Mouse (Mus musculus) T-helper 2 cell (primary cell): ENCODE measurements around the gene B4galnt2.

ENCODE experiments used
- in situ Hi-C: fragments of 300-600 bp; cut with MboI, MseI; formaldehyde crosslinking; loops from one replicate; pipeline ENCODE4 v1.15.1; 2025; ENCODE audit warnings: high pct_unique_total_duplicates

B4galnt2 gene

DNA sequence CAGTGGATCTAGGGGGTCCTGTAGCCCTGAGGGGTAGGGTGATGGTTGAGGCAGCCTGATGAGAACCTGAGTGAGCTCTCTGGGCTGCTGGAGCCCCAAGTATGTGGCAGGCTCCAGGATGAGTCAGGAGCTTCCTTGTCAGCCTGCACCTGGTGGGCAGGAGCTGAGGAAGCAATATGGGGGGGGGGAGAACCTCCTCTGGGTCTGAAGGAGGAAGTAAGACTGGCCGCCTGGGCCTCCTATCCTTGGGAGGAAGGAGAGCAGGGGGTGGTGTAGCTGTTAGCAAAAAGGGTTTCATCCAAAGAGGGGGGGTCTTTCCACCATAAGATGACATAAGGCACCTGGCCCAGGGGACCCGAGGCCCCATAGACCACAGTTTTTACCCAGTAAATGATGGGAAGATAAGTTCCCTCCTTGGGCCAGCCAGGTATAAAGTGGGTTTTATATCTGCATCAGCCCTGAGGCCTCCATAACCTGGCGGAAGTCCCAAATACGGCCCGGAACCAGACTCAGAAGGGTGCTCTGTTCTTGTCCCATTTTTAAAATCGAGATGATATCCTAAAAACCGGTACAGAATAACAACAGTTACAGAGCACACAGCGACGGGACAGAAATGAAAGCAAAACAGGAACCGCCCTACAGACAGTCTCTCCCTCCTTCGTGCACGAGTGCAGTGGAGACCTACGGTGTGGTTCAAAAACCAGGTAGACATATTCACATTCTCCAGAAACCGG is 18.1 kb downstream of the B4galnt2 start:
- in situ Hi-C loops = no loop called here

DNA sequence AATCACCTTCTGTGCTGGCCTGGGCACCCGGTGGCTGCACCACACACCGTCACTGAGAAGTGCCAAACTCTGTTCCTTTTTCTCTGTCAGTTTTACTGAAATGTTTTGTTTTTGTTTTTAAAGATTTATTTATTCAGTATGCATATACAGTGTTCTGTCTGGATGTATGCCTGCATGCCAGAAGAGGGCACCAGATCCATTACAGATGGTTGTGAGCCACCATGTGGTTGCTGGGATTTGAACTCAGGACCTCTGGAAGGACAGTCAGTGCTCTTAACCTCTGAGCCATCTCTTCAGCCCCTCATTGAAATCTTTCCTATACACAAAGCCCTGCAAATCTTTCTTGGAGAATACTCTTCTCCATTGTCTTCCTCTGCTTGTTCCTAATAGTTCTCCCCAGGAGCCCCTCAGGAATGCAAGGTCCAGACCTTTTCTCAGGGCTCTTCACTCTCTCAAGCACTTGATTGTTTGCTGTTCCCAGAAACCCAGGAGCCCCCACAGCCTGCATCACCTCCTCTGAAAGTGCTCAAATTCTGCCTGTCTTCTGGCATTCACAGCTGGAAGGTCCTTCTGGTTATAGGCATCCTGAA is 24.1 kb downstream of the B4galnt2 start:
- in situ Hi-C loops = loop anchor here (5.0 kb wide), 1 partner anchor 63 kb away; no protein-coding TSS in a partner anchor

DNA sequence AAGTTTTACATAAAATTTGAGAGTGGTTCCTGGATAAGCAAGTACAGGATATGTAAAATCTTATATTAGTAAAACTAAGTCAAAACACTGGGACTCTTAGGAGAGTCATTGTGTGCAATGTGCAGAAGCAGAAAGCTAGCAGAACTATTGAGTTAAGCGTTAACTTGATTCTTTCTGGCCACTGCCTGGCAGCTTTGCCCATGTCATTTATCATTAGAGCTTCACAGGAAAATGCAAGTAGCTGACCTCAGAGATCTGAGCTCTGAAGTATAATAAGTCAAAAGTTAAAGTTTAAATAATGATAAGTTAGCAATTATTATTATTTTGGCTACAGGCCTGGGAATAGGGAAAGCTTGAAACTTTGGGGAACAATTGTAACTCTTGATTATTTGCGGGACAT is 34.8 kb downstream of the B4galnt2 start:
- in situ Hi-C loops = loop anchor here (10.0 kb wide), 1 partner anchor 105 kb away; no protein-coding TSS in a partner anchor

DNA sequence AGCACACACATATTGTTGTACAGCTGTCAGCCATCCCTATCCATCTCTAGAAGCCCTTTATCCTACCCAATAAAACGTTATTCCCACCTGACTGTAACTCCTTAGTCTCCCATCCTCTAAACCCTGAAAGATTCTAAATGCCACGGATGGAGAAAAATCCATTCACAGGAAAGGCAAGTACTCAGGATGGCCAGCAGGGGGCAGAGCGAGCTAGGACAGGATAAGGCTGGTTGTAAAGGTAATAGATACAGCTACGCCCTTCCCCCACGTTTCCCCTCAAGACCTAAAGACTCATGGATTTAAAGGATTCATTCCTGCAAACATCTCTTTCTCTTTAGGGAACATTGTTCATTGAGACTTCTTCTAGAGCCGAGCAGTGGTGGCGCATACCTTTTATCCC is 38.4 kb downstream of the B4galnt2 start:
- in situ Hi-C loops = no loop called here

DNA sequence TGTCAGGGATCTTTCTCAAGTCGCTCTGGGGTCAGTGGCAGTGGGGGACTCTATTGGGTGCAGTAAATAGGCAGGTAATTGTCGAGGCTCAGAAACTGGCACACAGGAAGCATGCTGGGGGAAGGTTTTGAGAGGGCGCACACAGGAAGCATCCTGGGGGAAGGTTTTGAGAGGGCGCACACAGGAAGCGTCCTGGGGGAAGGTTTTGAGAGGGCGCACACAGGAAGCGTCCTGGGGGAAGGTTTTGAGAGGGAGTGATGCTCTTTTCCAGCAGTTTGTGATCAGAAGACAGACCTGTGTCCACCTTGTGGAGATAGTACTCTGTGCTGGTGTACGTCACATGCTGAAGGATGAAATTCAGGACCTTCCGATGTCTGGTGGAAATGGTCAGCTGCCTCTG is 38.9 kb downstream of the B4galnt2 start:
- in situ Hi-C loops = no loop called here

DNA sequence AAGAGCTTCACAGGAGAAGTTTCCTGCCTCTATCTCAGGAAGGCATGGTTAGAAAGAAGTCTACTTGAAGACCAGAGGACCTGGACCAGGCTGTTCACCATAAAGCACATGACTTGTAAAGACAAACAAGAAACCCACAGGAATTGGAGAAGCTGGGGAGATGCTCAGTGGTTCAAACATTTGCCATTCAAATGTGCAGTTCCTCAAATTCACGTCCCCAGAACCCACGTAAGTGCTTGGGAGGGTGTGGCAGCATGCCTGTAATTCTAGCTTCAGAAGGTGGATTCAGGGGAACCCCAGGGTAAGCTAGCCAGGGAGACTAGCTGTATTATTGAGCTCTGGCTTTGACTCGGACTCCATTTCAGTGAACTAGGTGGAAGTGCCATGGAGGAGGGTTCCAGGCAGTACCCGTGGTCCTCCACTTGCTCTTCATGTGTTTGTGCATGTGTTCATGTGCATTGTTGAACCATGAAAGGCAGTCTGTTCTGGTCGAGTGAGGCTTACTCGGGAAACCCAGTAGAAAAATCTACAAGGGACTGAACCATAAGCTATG is 44.7 kb downstream of the B4galnt2 start:
- in situ Hi-C loops = no loop called here

DNA sequence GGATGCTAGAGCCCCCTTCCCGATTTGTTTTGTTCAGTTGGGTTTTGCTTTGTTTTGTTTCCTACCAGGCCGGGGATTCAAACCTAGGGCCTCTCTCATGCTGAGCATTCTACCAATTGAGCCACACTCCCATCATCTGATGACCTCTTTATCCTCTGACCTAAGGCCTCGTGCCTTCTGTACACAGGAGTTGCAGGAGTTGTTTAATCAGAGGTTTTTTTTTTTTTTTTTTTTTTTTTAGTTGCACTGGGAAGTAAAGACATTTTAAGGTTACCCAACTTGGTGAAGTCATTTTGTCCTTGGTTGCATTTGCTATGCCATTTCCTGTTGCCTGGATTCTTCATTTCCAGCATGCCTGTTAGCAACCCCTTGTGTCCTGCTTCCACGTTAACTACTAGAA is 45.2 kb downstream of the B4galnt2 start:
- in situ Hi-C loops = no loop called here

DNA sequence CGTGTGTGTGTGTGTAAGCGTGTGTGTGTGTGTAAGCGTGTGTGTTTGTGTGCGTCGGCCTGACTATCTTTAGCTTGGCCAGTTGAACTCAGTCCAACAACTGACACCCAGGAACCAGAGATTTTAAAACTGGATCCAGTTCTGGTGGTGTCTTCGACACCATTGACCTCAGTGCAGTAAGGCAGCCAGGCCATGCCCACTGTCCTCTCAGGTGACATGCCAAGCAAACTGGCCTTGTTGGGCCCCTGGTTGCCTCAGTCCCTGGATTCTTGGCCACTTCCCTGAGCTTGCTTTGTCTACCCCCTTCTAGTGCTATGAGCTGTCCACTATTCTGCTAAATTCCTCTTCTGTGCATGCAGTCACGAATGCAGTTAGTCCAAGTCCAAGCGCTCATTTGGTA is 53.3 kb downstream of the B4galnt2 start:
- in situ Hi-C loops = no loop called here

DNA sequence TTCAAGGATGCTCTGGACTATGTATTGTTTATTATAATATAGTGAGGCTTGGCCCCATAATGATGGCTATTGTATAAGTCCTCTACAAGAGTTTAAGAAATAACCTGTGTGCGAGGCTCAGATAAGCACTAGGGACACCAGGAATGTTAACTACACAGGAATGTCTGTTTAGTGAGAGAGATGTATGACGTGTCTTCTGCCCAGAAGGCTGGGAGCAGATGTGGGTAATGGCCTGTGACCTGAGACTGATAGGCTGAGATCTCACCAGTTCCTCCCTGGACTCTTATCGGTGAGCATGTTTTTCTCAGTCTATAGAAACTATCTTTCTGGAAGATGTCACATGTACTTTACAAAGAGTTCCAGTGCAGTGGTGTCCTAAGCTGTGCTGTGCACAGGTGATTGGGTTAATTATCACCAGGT is 54.6 kb downstream of the B4galnt2 start:
- in situ Hi-C loops = no loop called here

DNA sequence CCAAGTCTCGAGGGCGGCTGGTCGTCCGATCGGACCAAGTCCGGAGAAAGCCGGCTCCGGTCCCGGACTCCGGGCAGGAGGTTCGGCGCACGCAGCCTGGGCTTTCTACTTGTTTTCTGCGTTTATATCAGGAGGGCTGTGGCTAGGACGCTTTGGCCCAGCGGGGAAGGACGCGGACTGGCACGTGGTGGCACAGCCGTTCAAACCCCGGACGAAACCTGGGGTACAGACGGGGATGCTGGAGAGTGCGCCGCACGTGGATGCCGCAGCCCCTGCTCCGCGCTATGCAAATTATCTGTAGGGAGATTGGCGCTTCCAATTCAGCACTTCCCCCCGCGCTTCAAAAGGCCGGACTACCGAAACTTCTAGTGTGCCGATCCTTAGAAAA is 55.2 kb downstream of the B4galnt2 start:
- in situ Hi-C loops = no loop called here

DNA sequence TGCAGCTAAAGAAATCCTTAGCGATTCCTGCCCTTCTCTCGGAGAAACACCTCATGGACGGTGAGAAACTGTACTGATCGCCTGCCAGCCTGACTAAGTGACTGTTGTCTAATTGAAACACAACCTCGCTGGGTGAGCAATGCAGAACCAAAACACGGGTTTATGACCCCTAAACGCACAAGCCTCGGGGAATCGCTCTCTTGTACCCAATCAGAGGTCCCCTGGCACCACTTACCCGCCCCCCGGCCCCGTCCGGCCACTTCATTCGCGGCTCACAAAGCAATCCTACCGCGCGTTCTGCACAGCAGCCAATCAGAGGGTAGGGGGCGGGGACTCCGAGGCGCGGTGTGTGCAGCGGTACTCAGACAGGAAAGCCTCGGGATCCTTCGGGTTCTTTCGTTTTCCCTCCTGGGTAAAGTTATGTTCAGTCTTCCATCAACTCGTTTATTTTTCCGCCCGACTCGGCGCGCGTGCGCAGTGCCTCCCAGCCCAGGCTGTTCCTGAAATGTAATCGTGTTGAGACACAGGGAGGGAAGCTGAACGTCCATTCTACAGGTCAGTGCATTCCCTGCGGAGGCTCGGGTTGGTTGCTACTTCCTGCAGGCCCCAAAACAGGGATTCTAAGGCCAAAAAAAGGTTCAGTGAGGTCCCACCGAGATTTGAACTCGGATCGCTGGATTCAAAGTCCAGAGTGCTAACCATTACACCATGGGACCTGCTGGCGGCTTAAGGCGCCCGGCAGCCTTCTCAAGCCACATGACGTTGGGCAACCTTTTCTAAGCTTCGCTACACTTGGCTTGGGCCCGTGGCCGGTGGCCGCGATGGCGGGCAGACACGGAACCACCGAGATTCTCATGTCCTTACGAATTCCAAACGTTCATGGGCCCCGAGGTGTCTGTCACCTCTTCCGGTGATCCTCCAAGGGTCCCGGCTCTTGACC is 55.9 kb downstream of the B4galnt2 start:
- in situ Hi-C loops = no loop called here

DNA sequence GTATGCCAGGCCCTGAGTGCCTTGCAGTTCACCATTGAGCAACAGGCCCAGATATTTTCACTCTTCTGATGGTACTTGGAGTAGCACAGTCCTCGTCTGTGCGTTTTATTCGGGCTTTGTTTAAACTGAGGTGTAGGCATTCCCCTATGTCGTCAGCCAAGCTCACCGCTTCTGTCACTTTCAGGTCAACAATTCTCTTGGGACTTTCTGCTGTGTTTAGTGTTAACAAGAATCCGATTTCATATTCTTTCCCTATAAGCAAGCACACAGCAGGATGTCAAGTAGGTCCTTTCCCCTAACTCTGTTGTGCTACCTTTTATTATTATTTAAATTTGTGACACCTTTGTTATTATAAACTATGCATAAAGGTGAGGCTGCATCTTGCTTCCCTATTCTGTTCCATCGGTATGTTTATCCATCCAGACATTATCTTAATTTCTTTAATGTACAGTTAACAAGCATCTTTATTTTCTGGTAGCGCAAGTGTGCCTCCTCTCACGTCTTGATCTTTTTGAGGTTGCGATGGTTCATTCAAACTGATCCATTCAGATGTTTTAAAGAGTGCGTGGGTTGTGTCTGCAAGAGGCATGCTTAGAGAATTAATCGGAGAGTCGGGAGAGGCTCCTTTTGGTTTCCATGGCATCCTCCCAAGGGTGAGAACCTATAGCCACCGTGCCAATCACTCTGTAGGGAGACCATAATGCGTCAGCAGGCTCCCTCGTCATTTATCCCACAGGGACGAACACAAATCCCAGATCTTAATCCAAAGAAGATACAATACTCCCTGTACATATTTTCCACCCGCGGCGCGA is 56.8 kb downstream of the B4galnt2 start:
- in situ Hi-C loops = no loop called here

DNA sequence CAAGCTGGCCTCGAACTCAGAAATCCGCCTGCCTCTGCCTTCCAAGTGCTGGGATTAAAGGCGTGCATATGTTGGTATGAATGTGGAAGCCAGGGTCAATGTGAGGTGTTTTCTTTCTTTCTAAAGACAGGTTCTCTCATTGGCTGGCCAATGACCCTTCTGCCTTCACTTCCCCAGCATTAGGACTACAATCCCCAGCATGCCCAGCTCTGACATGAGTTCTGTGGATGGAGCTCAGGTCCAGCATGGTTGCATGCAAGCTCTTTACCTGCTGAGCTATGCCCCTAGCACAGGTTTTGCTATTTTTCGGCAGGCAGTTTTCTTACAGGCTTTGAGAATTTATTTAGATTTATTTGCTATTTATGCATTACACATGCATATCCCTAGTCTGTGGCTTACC is 57.4 kb downstream of the B4galnt2 start:
- in situ Hi-C loops = no loop called here

DNA sequence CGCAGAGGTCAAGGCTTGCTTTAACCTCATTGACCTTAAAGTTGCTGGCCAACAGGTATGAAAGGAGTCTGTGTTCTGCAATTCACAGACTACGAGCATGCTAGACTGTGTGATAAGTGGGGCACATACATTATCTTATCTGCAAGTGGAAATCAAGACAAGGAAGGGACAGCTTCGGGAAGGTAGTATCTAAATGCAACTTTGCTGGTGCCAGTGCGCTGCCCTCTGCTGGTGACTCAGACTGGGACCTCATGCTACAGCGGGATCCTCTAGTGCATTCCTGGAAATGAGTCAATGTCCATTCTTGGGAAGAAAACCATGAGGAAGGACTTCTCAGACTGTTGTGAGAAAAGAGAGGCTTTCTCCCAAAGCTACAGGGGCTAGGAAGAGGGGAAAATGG is 61.0 kb downstream of the B4galnt2 start:
- in situ Hi-C loops = no loop called here

DNA sequence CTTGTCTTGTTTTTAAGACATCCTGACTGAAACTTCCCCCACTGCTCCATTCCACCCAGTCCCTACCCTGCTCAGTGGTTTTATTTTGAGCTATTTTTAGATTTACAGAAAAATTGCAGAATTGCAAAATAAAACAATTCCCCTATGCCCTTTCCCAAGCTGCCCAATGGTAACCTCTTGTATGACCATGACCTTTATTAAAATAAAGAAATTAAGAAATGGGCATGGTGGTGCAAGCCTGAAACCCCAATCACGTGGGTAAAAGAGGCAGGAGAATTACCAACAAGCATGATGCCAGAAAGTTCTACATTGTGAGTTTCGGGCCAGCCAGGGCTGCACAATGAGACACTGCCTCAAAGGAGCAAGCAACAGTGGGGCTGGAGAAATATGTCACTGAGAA is 63.8 kb downstream of the B4galnt2 start:
- in situ Hi-C loops = no loop called here

DNA sequence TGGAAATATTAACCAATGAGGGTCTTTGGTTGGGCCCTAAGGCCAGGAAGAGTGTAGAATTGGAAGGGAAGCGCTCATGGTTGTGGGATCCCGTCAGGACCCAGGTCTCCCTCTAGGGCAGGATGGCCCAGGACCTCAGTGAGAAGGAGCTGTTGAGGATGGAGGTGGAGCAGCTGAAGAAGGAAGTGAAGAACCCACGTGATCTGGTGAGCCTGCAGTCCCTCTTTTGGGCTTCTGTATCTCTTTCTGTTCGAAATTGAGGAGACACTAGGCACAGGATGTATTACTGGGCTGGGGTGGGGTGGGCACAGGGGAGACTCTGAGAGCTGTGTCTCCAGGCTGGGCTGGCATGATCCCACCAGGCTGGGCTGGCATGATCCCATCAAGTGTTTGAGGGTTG is 69.8 kb downstream of the B4galnt2 start:
- in situ Hi-C loops = no loop called here

DNA sequence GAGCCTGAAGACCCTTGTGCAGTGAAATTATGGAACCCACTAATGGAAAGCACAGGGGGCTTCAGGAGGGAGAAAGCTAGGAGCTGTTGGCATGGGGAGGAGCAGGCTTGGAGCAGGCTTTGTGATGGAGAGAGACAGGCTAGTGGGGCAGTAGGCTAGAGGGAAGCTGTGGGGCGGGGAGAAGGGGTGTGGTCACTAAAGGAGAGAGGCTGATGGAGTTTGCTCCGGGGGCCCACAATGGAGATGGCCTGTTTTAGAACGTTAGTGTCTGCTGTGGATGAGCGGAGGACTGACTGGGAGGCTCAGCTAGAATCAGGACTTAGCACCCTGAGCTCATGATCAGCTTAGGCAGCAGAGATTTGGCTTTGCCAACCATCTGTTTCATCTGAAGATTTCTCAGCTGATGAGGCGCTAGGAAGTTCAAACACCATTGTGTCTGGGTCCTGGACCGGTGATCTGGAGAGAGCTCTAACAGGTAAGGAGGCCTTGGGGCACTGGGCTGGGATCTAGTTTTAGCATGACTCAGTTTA is 71.2 kb downstream of the B4galnt2 start:
- in situ Hi-C loops = no loop called here

DNA sequence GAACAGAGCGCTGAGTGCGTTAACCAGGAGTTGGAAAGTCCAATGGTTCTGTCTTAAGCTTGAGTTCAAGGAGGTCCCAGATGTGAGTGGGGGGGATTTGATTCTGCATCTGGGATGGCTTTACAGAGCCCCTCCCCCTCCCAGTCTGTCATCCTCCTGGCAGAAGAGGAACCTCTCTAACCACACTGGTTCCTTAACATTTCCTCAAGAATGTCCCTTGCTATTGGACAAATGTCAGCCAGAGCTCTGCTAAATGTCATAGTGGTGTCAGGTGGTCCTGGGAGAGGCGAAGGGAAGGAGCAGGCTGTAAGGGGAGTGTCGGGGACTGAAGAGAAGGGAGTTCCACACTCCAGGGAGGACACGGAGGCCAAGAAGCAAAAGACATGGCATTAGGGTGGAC is 71.7 kb downstream of the B4galnt2 start:
- in situ Hi-C loops = no loop called here

DNA sequence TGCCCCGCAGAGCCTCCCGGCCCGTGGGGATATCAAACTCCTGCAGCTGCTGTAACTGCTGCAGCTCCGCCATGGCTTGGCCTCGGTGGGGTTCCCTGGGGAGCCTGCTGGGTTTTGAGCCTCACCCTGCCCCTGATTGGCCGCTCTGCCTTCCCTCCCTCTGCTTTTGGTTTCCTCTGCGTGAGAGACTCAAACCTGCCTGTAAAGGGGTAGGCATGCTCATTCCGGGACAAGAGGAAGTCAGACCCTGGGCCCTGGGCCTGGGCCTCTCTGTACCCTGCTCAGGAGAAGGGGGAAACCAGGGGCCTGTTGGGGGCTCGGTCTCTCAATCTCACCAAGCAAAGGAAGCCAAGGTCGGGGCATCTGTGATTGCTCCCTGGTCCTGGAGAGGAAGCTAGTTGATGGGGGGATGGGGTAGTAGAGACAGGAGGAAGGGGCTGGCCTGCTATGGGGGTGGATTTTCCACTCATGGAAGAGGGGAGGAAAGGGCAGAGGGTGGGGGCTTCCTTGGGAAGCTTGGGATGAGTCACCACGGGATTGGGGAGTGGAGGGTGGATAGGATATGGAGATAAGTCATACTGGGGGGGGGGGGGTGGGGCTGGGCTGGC is 72.5 kb downstream of the B4galnt2 start, which contains the start of gene Abi3:
TSS of gene Abi3 (minus strand) at position 403 of the 608 bp plus-strand sequence.
- in situ Hi-C loops = no loop called here

DNA sequence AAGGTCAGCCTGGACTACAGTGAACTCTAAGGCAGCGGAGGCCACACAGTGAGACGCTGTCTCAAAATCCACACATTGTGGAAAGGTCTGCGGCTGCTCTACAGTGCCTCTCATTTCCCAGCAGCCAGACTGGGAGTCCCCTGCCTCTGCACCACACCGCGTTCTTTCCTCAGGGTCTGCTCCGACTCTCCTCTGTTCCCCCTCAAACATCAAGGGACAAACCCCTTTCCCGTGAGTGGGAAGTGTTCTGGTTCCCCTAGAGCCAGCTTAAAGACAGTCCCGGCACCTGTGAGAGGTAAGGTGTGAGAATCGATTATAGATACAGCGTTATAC is 73.2 kb downstream of the B4galnt2 start:
- in situ Hi-C loops = no loop called here
